Mouse (Mus musculus) splenic B cell, adult 2 months (primary cell): ENCODE results near the gene Prmt1.
A peak's percentile ranks its signal among the peaks of the same experiment; 100 is the strongest.

Source experiments
- DNase-seq: peaks from one replicate; pipeline ENCODE4 v3.0.0-alpha.2; 2011; ENCODE audit warnings: low read depth, low spot score
- H3K27me3 ChIP-seq: 2 replicates; pipeline ENCODE4 v1.6.1; 2012; ENCODE audit warnings: mild to moderate bottlenecking, low read length, moderate library complexity, mixed read lengths; ENCODE audit not compliant: control insufficient read depth, poor library complexity, insufficient read depth, severe bottlenecking
- H3K36me3 ChIP-seq: 2 replicates; pipeline ENCODE4 v1.6.1; 2012; ENCODE audit warnings: mild to moderate bottlenecking, low read length, moderate library complexity, mixed read lengths; ENCODE audit not compliant: control insufficient read depth, poor library complexity, insufficient read depth, severe bottlenecking

Gene Prmt1

DNA sequence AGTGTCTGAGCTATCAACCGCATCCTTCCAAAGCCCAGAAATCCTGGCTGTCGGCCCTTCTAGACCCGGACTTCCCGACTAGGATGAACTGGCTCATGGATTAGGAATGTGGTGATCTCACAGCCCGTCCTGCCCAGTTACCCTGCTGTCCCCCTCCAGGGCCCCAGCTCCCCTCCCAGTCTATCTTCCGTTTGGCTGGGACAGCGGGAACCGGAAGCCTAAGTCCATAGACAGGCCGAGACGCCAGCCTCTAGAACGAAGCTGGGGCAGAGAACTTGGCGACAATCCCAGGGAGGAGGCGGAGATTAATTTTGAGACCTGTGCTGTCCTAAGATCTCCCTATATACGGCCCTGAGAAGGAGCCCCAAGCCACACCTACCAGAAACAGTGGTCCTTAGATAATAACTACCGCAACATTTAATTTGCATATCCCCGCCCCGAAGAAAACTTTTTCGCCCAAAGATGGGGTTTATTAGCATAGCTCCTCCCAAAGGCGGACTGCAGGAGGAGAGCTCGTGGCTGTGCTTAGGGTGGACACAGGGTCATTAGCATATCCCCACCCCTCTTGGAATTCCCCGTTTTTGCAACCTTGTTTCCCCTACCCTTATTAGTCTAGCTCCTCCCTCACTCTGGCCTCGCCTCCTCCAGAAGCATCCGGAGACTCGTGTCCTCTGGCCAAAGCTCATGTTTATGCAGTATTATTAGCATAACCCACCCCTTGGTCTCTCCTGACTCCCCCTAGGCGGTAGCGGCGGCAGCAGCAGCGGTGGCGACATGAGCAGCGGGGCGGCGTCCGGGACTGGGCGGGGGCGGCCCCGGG, 31.1 kb upstream of the Prmt1 start, which contains the start of gene Rras:
Gene Rras (plus strand): TSS at position 720 of the 820 bp plus-strand sequence.
- peak; percentile 99 for DNase-seq
- Histone ChIP-seq H3K27me3 (no peaks in the 10 kb centered on the region), H3K36me3 (no peaks in the 10 kb centered on the region)

DNA sequence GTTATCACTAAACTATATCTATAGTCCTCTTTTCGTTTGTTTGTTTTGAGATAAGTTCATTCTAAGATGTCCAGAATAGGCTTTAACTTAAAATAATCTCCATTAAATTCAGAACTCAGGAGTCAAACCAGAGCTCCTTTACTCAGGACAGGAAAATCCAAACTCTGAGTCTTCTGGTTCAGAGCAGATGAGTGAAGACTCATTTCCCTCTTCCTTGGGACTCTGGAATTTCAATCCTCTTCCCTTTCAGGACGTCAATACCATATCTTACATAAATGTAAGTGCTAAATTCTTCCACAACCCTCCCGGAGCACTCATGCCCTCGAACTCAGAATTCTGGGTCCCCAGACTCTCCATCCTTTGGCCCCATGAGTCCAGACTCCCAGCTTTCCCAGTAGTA, 30.4 kb upstream of the Prmt1 start:
- Histone ChIP-seq H3K27me3 (no peaks in the 10 kb centered on the region), H3K36me3 (peaks cover 2% of the 10 kb centered on the region; the same call in 1 of the 2 replicates)
- DNase-seq = no peak

DNA sequence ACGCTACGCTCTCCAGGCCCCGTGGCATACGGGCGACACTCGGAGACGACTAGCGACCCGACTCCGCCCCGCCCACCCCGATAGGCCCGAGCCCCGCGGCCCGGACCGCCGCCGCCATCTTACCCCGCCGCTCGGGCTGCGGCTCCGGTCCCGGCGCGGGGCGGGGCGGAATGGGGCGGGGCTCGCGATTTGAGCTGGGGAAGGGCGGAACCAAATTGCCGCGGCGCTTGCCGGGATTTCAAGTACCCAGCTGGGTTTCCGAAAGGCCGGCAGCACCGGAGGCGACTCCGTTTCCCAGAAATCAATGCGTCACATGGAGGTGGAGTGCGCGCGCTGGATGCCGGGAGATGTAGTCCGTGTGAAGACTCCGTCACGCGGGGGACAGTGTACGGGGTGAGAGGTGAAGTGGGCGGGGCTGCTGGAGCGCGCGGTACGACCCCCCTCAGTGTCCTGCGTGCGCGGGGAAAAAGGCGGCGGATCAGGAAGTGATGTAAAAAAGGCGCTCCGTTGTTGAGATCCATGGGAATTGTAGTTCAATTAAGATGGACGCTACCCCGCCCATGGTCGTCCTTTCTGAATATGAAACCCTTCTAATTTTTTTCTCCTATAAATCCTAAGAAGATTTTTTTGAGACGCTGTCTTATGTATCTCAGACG, 29.7 kb upstream of the Prmt1 start, which contains the start of gene Scaf1:
Gene Scaf1 (minus strand): TSS at position 407 of the 656 bp plus-strand sequence.
- Histone ChIP-seq H3K27me3 (no peaks in the 10 kb centered on the region), H3K36me3 (peaks cover 2% of the 10 kb centered on the region; the same call in 1 of the 2 replicates)
- peak; percentile 99 for DNase-seq

DNA sequence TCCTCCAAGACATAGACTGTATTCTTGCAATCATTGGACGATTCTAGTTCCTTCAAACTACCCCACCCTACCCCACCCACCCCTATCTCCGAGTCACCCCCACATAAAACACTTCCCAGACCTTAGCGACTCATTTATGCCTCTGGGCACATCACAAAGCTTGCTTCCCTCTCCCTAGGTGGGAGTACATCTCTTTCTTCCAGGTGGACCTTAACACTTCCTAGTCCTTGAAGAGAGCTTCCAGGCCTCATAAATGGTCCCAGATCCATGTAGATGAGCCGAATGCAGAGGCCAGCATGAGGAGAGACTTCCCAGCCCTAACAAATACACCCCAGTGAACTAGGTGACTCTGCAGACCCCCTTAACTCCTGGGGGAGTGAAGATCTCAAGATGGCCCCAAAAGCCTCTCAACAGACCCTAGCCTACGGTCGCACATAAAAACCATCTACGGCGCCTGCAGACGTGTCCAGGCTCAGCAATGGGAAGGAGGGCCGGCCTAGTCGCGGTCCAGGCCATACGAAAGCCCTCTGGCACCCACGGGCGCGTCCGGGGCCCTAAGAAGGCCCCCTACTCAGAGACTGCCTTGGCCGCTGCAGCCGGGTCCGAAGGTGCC, 29.1 kb upstream of the Prmt1 start:
- Histone ChIP-seq H3K27me3 (no peaks in the 10 kb centered on the region), H3K36me3 (peaks cover 2% of the 10 kb centered on the region; the same call in 1 of the 2 replicates)
- no peak for DNase-seq

- H3K27me3 ChIP-seq = no peaks in the 10 kb centered on the region
- peaks cover 2% of the 10 kb centered on the region; the same call in 1 of the 2 replicates for H3K36me3 ChIP-seq
- no peak for DNase-seq
Measured at GRCm38 (mm10) chr7:45014096-45014451, 27.7 kb upstream of the Prmt1 start.

GRCm38 (mm10) chr7:45013366-45014095, 27.2 kb upstream of the Prmt1 start:
- H3K36me3 ChIP-seq = peaks cover 2% of the 10 kb centered on the region; the same call in 1 of the 2 replicates
- DNase-seq = no peak
- no peaks in the 10 kb centered on the region for H3K27me3 ChIP-seq

DNA sequence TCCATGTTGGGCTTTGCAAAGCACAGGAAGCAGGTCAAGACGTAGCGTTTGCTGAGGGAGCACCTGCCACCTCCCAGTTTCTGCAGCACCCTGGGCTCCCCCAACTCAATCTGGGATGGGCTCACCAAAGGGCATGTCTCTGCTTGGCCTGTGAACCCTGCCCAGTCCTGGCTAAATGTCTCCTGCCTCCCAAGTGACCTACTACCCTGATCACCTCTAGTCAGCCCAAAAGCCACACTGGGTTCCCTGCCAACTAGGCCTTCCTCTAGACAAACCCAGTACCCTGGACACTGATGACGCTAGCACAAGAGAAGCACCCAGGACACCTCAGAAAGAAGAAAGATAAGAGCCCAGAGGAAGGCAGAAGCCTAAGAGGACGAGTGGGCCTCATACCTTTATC, 26.5 kb upstream of the Prmt1 start:
- no peak for DNase-seq
- no peaks in the 10 kb centered on the region for H3K27me3 ChIP-seq
- peaks cover 3% of the 10 kb centered on the region; the same call in 1 of the 2 replicates for H3K36me3 ChIP-seq

DNA sequence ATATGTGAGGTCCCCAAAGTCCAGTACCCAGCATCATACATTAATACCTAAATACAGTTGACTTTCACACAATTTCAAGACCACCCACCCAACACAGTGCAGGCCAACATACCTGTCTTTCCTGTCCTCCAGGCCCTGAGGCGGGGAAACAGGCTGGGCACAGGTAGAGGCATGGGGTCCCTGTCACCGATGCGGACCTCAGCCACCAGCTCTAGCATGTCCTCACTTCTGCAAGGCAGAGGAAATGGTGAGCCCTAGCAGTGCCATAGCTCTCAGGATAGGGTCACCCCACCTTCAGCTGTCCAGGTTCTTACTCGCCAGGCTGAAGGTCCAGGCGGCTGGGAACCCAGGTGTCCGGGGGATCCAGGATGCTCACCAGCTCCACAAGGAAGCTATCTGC, 25.6 kb upstream of the Prmt1 start:
- no peak for DNase-seq
- Histone ChIP-seq H3K36me3 (peaks cover 5% of the 10 kb centered on the region), H3K27me3 (no peaks in the 10 kb centered on the region)

- H3K36me3 ChIP-seq = peaks cover 15% of the 10 kb centered on the region
- no peak for DNase-seq
Measured at GRCm38 (mm10) chr7:45008411-45008810, 22.0 kb upstream of the Prmt1 start.

DNA sequence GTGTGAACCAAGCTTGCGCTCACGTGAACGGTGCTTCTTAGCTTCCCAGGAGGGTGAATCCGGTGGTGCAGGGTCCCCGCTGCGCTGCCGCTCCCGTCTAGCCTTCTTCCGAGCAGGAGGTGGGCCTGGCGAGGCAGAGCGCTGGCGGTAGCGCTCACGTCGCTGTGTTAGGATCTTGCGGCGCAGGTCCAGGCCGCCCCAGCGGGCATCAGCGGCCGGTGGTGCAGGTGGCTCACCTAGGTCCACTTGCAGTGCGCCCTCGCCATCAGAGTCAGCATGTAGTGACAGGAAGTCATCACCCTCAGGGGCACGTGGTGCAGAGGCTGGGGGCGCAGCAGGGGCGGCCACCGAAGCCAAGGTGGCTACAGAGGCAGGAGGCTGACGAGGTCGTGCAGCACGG, 21.5 kb upstream of the Prmt1 start:
- Histone ChIP-seq H3K27me3 (no peaks in the 10 kb centered on the region), H3K36me3 (peaks cover 15% of the 10 kb centered on the region)

More at GRCm38 (mm10) chr7:45008411-45008810, 22.0 kb upstream of the Prmt1 start:
- no peaks in the 10 kb centered on the region for H3K27me3 ChIP-seq

GRCm38 (mm10) chr7:45007141-45007540, 20.8 kb upstream of the Prmt1 start:
- H3K27me3 ChIP-seq = no peaks in the 10 kb centered on the region
- no peak for DNase-seq
- H3K36me3 ChIP-seq = peaks cover 15% of the 10 kb centered on the region

More for the DNA sequence above, 21.5 kb upstream of the Prmt1 start:
- DNase-seq = no peak

DNA sequence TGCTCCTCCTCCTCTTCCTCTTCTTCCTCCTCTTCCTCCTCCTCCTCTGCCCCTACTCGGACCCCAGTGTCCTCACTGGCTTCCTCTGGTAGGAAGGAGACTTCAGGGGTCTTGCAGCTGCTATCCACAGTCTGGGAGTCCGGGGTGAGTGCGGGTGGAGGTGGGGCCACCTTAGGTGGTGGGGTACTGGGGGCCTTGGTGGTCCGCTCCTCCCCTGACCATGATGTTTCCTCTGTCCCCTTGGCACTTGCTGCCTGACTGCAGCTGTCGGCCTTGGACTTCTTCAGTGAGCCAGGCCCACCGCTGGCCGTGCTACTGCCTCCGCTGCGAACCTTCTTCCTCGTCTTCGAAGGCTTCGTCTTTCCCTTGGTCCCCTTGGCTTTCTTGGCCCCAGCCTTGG, 20.1 kb upstream of the Prmt1 start:
- Histone ChIP-seq H3K36me3 (peaks cover 17% of the 10 kb centered on the region), H3K27me3 (no peaks in the 10 kb centered on the region)
- DNase-seq = no peak

DNA sequence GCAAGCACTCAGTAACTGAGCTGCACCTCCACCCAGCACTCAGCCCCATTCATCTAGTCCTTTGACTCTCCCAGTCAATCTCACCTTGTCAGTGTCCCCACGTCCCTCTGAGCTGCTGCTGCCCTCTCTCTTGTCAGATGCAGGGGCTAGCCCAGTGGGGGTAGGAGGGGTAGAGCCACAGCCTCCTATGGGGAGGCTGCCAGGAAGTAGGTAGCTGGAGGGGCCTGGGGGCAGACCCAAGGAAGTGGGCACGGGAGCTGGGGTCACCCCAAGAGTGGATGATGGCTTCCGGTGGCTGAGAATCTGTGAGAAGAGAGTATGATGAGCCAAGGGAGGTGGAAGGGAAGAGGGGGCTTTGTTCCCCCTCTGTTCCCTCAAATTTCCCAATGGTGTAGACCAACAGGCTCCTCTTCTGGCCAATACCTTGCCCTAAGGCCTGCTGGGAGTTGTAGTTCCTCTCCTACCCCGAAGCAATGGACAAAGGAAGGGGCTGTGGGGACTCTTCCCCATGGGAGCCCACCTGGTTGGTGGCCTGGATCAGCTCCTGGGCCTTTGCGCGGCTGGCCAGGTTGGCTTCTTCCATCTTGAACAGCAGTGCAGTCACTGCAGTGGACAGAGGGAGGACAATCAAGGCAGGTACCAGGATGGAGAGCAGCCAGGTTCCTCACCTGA, 19.1 kb upstream of the Prmt1 start:
- Histone ChIP-seq H3K36me3 (peaks cover 19% of the 10 kb centered on the region), H3K27me3 (no peaks in the 10 kb centered on the region)
- DNase-seq = no peak

DNA sequence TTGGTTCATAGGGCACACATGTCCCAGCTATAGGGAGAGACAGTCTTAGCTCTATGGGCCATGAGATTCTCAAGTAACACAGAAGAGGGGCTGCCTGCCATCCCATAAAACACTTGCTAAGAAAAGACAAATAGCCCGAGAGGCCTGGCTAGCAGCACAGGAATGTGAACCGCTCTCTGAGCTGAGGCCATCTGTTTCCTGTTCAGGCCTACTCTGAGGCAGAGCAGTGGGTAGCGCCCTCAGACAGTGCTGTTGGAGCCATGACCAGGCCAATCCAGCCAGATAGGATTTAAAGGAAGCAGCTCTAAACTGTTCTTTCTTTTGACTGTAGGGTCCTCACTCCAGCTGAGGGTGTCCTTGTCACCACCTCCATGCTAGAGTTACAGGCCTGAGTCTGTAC, 18.2 kb upstream of the Prmt1 start:
- Histone ChIP-seq H3K36me3 (peaks cover 24% of the 10 kb centered on the region), H3K27me3 (no peaks in the 10 kb centered on the region)
- no peak for DNase-seq
